Mouse (Mus musculus) hindbrain, embryonic 12.5 days (tissue): Measurements from ENCODE around the gene Nr1i3. TPM values are rescaled to one million over a fixed set of nuclear protein-coding genes. Genes with fewer than 3 reads are reported as not detected.
A peak's percentile ranks its signal among the peaks of the same experiment; 100 is the strongest.

Source experiments
- ATAC-seq: fragments of 200-750 bp; cut with Nextera tagmentation; 2 replicates; pipeline ENCODE4 v1.8.0; 2017; ENCODE audit warnings: moderate TSS enrichment; ENCODE audit not compliant: low FRiP score
- H3K27ac ChIP-seq: fragments of 300-500 bp; sonication (generic); 2 replicates; pipeline ENCODE4 v1.5.1; 2016; ENCODE audit warnings: mild to moderate bottlenecking
- H3K27me3 ChIP-seq: fragments of 300-500 bp; sonication (generic); 2 replicates; pipeline ENCODE4 v1.6.1; 2016; ENCODE audit warnings: mild to moderate bottlenecking
- H3K36me3 ChIP-seq: fragments of 300-500 bp; sonication (generic); 2 replicates; pipeline ENCODE4 v1.6.1; 2016; ENCODE audit warnings: mild to moderate bottlenecking
- H3K4me1 ChIP-seq: fragments of 300-500 bp; sonication (generic); 2 replicates; pipeline ENCODE4 v1.6.1; 2016
- H3K4me2 ChIP-seq: fragments of 300-500 bp; sonication (generic); replicated peaks from 2 replicates; pipeline ENCODE4 v1.6.1; 2016; ENCODE audit warnings: mild to moderate bottlenecking
- H3K4me3 ChIP-seq: fragments of 300-500 bp; sonication (generic); 2 replicates; pipeline ENCODE4 v1.5.1; 2016; ENCODE audit warnings: mild to moderate bottlenecking
- H3K9ac ChIP-seq: fragments of 300-500 bp; sonication (generic); 2 replicates; pipeline ENCODE4 v1.6.1; 2016; ENCODE audit warnings: mild to moderate bottlenecking, moderate library complexity
- H3K9me3 ChIP-seq: fragments of 300-500 bp; sonication (generic); replicated peaks from 2 replicates; pipeline ENCODE4 v1.6.1; 2016; ENCODE audit warnings: mild to moderate bottlenecking
- WGBS: fragments of 180-500 bp; shearing (Covaris S2); methylation state at CpG from one replicate; pipeline ENCODE4 v1.1.7; 2016; 5-methylcytosine and 5-hydroxymethylcytosine counted together
- polyA plus RNA-seq: library from polyadenylated mRNA; unstranded; fragments of >200 nt; fragmentation: Nextera tagmentation; extraction: Ambion mirVana; gene quantifications from 2 replicates; pipeline ENCODE4 v1.2.1, GENCODE M21; 2016

Nr1i3 gene
- polyA plus RNA-seq, 1 experiment from 2014 or later = 0.15 TPM

- H3K27ac ChIP-seq = 0 out of 2 replicates have a peak overlapping the region, but pooled peaks have one; percentile 5
- no peaks in the 10 kb centered on the region for H3K36me3 ChIP-seq
- no peak overlapping the region; the same call in 1 of the 2 replicates for H3K4me2 ChIP-seq
- H3K9me3 ChIP-seq = no peaks in the 10 kb centered on the region
- peaks cover 13% of the 10 kb centered on the region for H3K27me3 ChIP-seq
- H3K4me3 ChIP-seq = no peak overlapping the region
- ATAC-seq = no peak
- WGBS = 30% methylated on average over 13 of the region's 13 CpGs
- H3K9ac ChIP-seq = no peak overlapping the region
- peaks cover 23% of the 10 kb centered on the region for H3K4me1 ChIP-seq
Observed at GRCm38 (mm10) chr1:171187851-171188700, 25.7 kb upstream of the Nr1i3 start.

- Histone ChIP-seq H3K36me3 (no peaks in the 10 kb centered on the region), H3K27ac (0 out of 2 replicates have a peak overlapping the region, but pooled peaks have one; percentile 6), H3K4me2 (no peak overlapping the region), H3K4me1 (peaks cover 33% of the 10 kb centered on the region), H3K27me3 (peaks cover 19% of the 10 kb centered on the region), H3K9ac (no peak overlapping the region), H3K9me3 (no peaks in the 10 kb centered on the region), H3K4me3 (no peak overlapping the region)
- WGBS = 11% methylated on average over 8 of the region's 8 CpGs
- ATAC-seq = no peak; the same call in 1 of the 2 replicates
Observed at GRCm38 (mm10) chr1:171189046-171189445, 24.7 kb upstream of the Nr1i3 start.

- ATAC-seq = 0 out of 2 replicates have a peak, but pooled peaks have one; percentile 38
- Histone ChIP-seq H3K27ac (no peak overlapping the region), H3K27me3 (peaks cover 24% of the 10 kb centered on the region), H3K4me3 (no peak overlapping the region), H3K4me2 (no peak overlapping the region), H3K4me1 (peaks cover 38% of the 10 kb centered on the region), H3K9me3 (no peaks in the 10 kb centered on the region), H3K36me3 (no peaks in the 10 kb centered on the region), H3K9ac (no peak overlapping the region)
- 27% methylated on average over 14 of the region's 14 CpGs for whole genome bisulfite sequencing
Observed at GRCm38 (mm10) chr1:171189476-171190114, 24.2 kb upstream of the Nr1i3 start.

GRCm38 (mm10) chr1:171190832-171191231 lies 22.9 kb upstream of the Nr1i3 start:
- Histone ChIP-seq H3K27ac (no peak overlapping the region), H3K4me2 (no peak overlapping the region), H3K36me3 (no peaks in the 10 kb centered on the region), H3K4me1 (peaks cover 47% of the 10 kb centered on the region), H3K9ac (no peak overlapping the region), H3K27me3 (peaks cover 36% of the 10 kb centered on the region), H3K4me3 (no peak overlapping the region), H3K9me3 (no peaks in the 10 kb centered on the region)
- 91% methylated on average over 9 of the region's 9 CpGs for WGBS
- ATAC-seq = no peak

GRCm38 (mm10) chr1:171192283-171192682 lies 21.5 kb upstream of the Nr1i3 start:
- H3K27me3 ChIP-seq = peaks cover 49% of the 10 kb centered on the region
- no peak overlapping the region for H3K4me3 ChIP-seq
- peaks cover 49% of the 10 kb centered on the region for H3K4me1 ChIP-seq
- 49% methylated on average over 10 of the region's 10 CpGs for WGBS
- no peaks in the 10 kb centered on the region for H3K36me3 ChIP-seq
- no peaks in the 10 kb centered on the region for H3K9me3 ChIP-seq
- no peak overlapping the region for H3K9ac ChIP-seq
- ATAC-seq = no peak
- no peak overlapping the region for H3K27ac ChIP-seq
- no peak overlapping the region for H3K4me2 ChIP-seq

- peaks cover 53% of the 10 kb centered on the region for H3K27me3 ChIP-seq
Observed at GRCm38 (mm10) chr1:171193093-171193840, 20.5 kb upstream of the Nr1i3 start.

GRCm38 (mm10) chr1:171193911-171194830 lies 19.6 kb upstream of the Nr1i3 start:
- Histone ChIP-seq H3K9ac (no peak overlapping the region), H3K9me3 (no peaks in the 10 kb centered on the region), H3K36me3 (no peaks in the 10 kb centered on the region), H3K4me2 (peak overlapping the region; percentile 92), H3K4me1 (peaks cover 38% of the 10 kb centered on the region), H3K4me3 (0 out of 2 replicates have a peak overlapping the region, but pooled peaks have one; percentile 14), H3K27ac (peak overlapping the region; percentile 49), H3K27me3 (peaks cover 57% of the 10 kb centered on the region)
- WGBS = 22% methylated on average over 11 of the region's 11 CpGs
- ATAC-seq = 0 out of 2 replicates have a peak, but pooled peaks have one; percentile 16

More at GRCm38 (mm10) chr1:171193093-171193840, 20.5 kb upstream of the Nr1i3 start:
- Histone ChIP-seq H3K4me2 (peak overlapping the region; percentile 48), H3K27ac (peak overlapping the region; percentile 49), H3K4me1 (peaks cover 46% of the 10 kb centered on the region), H3K4me3 (peak overlapping the region; percentile 14; the same call in 1 of the 2 replicates), H3K9me3 (no peaks in the 10 kb centered on the region), H3K36me3 (no peaks in the 10 kb centered on the region), H3K9ac (no peak overlapping the region)
- ATAC-seq = peak; percentile 51
- 3% methylated on average over 18 of the region's 18 CpGs for WGBS

- Histone ChIP-seq H3K36me3 (no peaks in the 10 kb centered on the region), H3K27ac (no peak overlapping the region), H3K4me1 (peaks cover 35% of the 10 kb centered on the region), H3K4me2 (peak overlapping the region; percentile 92), H3K4me3 (peak overlapping the region; percentile 50), H3K27me3 (peaks cover 58% of the 10 kb centered on the region), H3K9me3 (no peaks in the 10 kb centered on the region), H3K9ac (peak overlapping the region; percentile 54)
- WGBS = 5% methylated on average over 20 of the region's 20 CpGs
- ATAC-seq = no peak
Observed at GRCm38 (mm10) chr1:171195046-171195822, 18.5 kb upstream of the Nr1i3 start.

GRCm38 (mm10) chr1:171195887-171196397 lies 17.8 kb upstream of the Nr1i3 start, which contains the start of gene Pcp4l1:
Gene Pcp4l1 (minus strand): TSS chr1:171196268.
- peaks cover 35% of the 10 kb centered on the region for H3K4me1 ChIP-seq
- peak within 1 kb of the TSS; percentile 50 for H3K4me3 ChIP-seq
- peak within 1 kb of the TSS; percentile 92 for H3K4me2 ChIP-seq
- no peaks in the 10 kb centered on the region for H3K36me3 ChIP-seq
- no peaks in the 10 kb centered on the region for H3K9me3 ChIP-seq
- H3K9ac ChIP-seq = peak within 1 kb of the TSS; percentile 54
- ATAC-seq = peak; percentile 59
- under 1% methylated on average over 33 of the region's 33 CpGs for WGBS
- peaks cover 53% of the 10 kb centered on the region for H3K27me3 ChIP-seq
- no peak within 1 kb of the TSS for H3K27ac ChIP-seq

GRCm38 (mm10) chr1:171199532-171199931 lies 14.2 kb upstream of the Nr1i3 start:
- 55% methylated on average over 1 of the region's 1 CpGs for WGBS
- Histone ChIP-seq H3K27ac (no peak overlapping the region), H3K4me2 (no peak overlapping the region), H3K4me3 (no peak overlapping the region), H3K9me3 (no peaks in the 10 kb centered on the region), H3K27me3 (peaks cover 35% of the 10 kb centered on the region), H3K9ac (no peak overlapping the region), H3K4me1 (peaks cover 11% of the 10 kb centered on the region), H3K36me3 (no peaks in the 10 kb centered on the region)
- ATAC-seq = no peak
